Mouse (Mus musculus): ENCODE measurements around the gene Dnah6. TPM values are rescaled to one million over a fixed set of nuclear protein-coding genes. Genes with fewer than 3 reads are reported as not detected.

Gene Dnah6
- polyA plus RNA-seq, 1 experiment from 2014 or later: 0.17 TPM

- Histone ChIP-seq H3K4me1 (peaks cover 17% of the 10 kb centered on the region), H3K36me3 (ENCODE audit: poor library complexity, severe bottlenecking) (no peaks in the 10 kb centered on the region), H3K9me3 (replicated peaks) (no peaks in the 10 kb centered on the region), H3K9ac (peak overlapping the region; percentile 96), H3K27ac (no peak overlapping the region), H3K27me3 (no peaks in the 10 kb centered on the region), H3K4me2 (peak overlapping the region; percentile 83), H3K4me3 (peak overlapping the region; percentile 93)
- WGBS: 8% methylated on average over 12 of the region's 12 CpGs
- no peak for ATAC-seq
Observed at GRCm38 (mm10) chr6:73249049-73249422, 27.6 kb upstream of the Dnah6 start.

GRCm38 (mm10) chr6:73248237-73249048, 27.0 kb upstream of the Dnah6 start, which contains the start of gene Suclg1:
Gene Suclg1, plus strand, starts transcription at chr6:73248382.
- Histone ChIP-seq H3K27me3 (no peaks in the 10 kb centered on the region), H3K4me2 (peak within 1 kb of the TSS; percentile 83), H3K36me3 (ENCODE audit: poor library complexity, severe bottlenecking) (no peaks in the 10 kb centered on the region), H3K27ac (peak within 1 kb of the TSS; percentile 63), H3K9ac (peak within 1 kb of the TSS; percentile 96), H3K4me1 (peaks cover 16% of the 10 kb centered on the region), H3K9me3 (replicated peaks) (no peaks in the 10 kb centered on the region), H3K4me3 (peak within 1 kb of the TSS; percentile 93)
- peak; percentile 96 for ATAC-seq
- under 1% methylated on average over 57 of the region's 58 CpGs for WGBS

DNA sequence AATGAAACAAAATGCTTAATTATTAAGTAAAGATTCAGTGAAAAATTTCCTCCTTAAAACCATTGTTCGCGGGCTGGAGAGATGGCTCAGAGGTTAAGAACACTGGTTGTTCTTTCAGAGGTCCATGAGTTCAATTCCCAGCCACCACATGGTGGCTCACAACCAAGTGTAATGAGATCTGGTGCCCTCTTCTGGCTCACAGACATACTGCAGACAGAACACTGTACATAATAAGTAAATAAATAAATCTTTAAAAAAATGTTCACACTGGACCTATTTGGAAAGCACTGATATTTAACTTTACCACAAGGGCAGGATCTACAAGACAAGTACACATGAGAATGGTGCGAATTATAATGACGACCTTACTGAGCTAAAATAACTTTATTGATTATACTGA, 26.0 kb upstream of the Dnah6 start:
- H3K36me3 ChIP-seq (ENCODE audit: poor library complexity, severe bottlenecking): no peaks in the 10 kb centered on the region
- no peak for ATAC-seq
- WGBS: 38% methylated on average over 4 of the region's 4 CpGs
- peak overlapping the region; percentile 83 for H3K4me2 ChIP-seq
- H3K27ac ChIP-seq: no peak overlapping the region
- H3K9ac ChIP-seq: no peak overlapping the region
- no peaks in the 10 kb centered on the region for H3K27me3 ChIP-seq
- H3K9me3 ChIP-seq (replicated peaks): no peaks in the 10 kb centered on the region
- H3K4me3 ChIP-seq: peak overlapping the region; percentile 93; the same call in 1 of the 2 replicates
- peaks cover 16% of the 10 kb centered on the region for H3K4me1 ChIP-seq

DNA sequence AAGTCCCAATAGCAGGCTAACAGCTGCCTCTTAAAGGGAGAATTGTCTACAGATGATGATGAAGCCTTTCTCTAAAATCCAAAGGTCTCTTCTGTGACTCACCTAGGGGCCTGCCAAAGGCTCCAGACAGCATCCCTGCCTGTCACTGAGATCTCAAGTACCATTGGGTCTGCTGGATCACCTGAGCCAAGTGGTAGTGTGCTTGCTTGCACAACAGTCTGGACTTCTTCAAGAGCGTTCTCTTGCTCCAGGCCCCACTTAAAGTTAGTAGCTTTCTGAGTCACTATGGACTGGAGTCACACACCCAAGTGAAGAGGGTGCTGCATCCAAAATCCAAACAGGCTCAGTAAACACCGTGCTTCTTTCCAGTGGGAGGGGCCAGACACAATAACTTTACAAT, 25.4 kb upstream of the Dnah6 start:
- H3K4me2 ChIP-seq: no peak overlapping the region
- H3K9ac ChIP-seq: no peak overlapping the region
- no peaks in the 10 kb centered on the region for H3K36me3 ChIP-seq (ENCODE audit: poor library complexity, severe bottlenecking)
- no peak for ATAC-seq
- no peak overlapping the region for H3K4me3 ChIP-seq
- peaks cover 16% of the 10 kb centered on the region for H3K4me1 ChIP-seq
- no peaks in the 10 kb centered on the region for H3K9me3 ChIP-seq (replicated peaks)
- 82% methylated on average over 2 of the region's 2 CpGs for WGBS
- H3K27me3 ChIP-seq: no peaks in the 10 kb centered on the region
- no peak overlapping the region for H3K27ac ChIP-seq

DNA sequence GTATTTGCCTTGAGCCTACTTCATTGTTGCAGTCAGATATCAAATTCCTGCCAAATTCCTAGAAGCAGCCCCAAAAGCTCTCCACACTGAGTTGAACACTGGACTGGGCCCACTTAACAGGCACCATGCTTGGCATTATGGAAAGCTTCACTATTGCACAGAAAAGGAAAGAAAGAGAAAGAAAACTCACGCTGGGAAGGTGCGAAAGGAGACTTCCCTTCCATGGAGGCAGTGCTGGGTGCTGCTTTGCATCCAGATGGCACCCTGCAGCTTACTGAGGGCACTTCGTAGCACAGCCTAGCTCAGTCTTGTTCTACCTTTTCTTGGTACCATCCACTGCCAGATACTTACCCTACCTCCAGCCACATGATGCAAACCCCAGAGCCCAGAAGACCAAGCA, 14.2 kb upstream of the Dnah6 start:
- H3K27ac ChIP-seq: no peak overlapping the region
- H3K4me3 ChIP-seq: no peak overlapping the region
- H3K9ac ChIP-seq: no peak overlapping the region
- no peaks in the 10 kb centered on the region for H3K36me3 ChIP-seq (ENCODE audit: poor library complexity, severe bottlenecking)
- no peak for ATAC-seq
- H3K27me3 ChIP-seq: no peaks in the 10 kb centered on the region
- no peaks in the 10 kb centered on the region; the same call in 1 of the 2 replicates for H3K9me3 ChIP-seq (replicated peaks)
- no peaks in the 10 kb centered on the region for H3K4me1 ChIP-seq
- no peak overlapping the region for H3K4me2 ChIP-seq
- WGBS: 75% methylated on average over 3 of the region's 3 CpGs

DNA sequence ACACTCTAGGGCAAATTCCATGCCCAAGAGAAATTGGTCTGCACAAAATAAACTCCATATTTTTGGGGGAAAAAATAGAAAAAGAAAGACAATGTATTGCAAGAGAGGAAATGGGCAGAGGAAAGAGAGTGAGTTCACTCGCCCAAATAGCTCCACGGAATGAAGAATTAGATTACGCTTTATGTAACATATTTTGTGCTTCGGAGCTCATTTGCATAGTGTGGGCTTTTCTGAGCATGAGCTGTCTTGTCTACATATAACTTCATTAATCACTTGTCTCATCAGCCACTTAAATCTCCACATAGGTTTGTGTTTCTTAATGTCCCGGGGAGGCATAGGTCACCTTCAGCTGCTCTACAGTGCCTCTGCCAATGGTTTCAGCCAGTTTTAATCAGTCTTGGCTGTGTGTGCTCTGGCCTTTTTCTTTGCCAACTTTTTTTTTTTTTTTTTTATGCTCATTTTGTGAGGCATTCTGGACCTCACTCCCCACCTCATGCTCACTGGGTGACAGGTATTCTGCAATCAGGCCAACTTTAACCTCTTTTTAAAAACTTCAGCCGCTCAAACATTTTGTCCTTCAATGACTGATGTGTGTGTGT, 12.9 kb upstream of the Dnah6 start:
- WGBS: 87% methylated on average over 6 of the region's 6 CpGs
- no peaks in the 10 kb centered on the region for H3K4me1 ChIP-seq

GRCm38 (mm10) chr6:73233202-73233726, 11.8 kb upstream of the Dnah6 start:
- H3K27ac ChIP-seq: no peak overlapping the region
- ATAC-seq: no peak
- WGBS: 92% methylated on average over 6 of the region's 6 CpGs

More for the DNA sequence above, 12.9 kb upstream of the Dnah6 start:
- Histone ChIP-seq H3K27me3 (no peaks in the 10 kb centered on the region), H3K4me2 (no peak overlapping the region), H3K36me3 (ENCODE audit: poor library complexity, severe bottlenecking) (no peaks in the 10 kb centered on the region), H3K9ac (no peak overlapping the region), H3K4me3 (no peak overlapping the region), H3K27ac (no peak overlapping the region), H3K9me3 (replicated peaks) (no peaks in the 10 kb centered on the region; the same call in 1 of the 2 replicates)
- no peak for ATAC-seq

GRCm38 (mm10) chr6:73232152-73232584, 10.7 kb upstream of the Dnah6 start:
- Histone ChIP-seq H3K4me1 (no peaks in the 10 kb centered on the region), H3K36me3 (ENCODE audit: poor library complexity, severe bottlenecking) (no peaks in the 10 kb centered on the region), H3K9ac (no peak overlapping the region), H3K4me2 (no peak overlapping the region), H3K9me3 (replicated peaks) (no peaks in the 10 kb centered on the region), H3K4me3 (no peak overlapping the region), H3K27me3 (no peaks in the 10 kb centered on the region), H3K27ac (no peak overlapping the region)
- WGBS: 86% methylated on average over 12 of the region's 12 CpGs
- no peak for ATAC-seq

More at GRCm38 (mm10) chr6:73233202-73233726, 11.8 kb upstream of the Dnah6 start:
- no peak overlapping the region for H3K9ac ChIP-seq
- no peaks in the 10 kb centered on the region for H3K4me1 ChIP-seq
- H3K27me3 ChIP-seq: no peaks in the 10 kb centered on the region
- no peaks in the 10 kb centered on the region for H3K36me3 ChIP-seq (ENCODE audit: poor library complexity, severe bottlenecking)
- no peak overlapping the region for H3K4me2 ChIP-seq
- no peaks in the 10 kb centered on the region; the same call in 1 of the 2 replicates for H3K9me3 ChIP-seq (replicated peaks)
- no peak overlapping the region for H3K4me3 ChIP-seq

DNA sequence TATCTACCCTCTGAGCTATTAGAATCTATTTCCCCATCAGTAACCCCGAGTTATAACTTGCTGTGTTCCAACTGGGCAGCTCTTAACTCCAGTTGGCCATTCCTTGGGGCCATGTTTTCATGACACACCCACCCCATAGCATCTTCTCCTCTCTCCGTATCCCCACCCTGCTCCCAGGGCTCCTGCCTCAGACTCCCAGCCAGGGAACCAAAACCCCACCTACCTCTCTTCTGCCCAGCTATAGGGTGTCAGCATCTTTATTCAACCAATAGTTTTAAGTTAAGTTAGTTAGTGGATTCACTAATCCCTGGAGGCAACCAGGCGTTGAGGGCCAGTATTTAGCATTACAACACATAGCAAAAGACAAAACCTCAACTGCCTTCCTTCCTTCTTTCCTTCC, 7.4 kb upstream of the Dnah6 start:
- H3K36me3 ChIP-seq (ENCODE audit: poor library complexity, severe bottlenecking): no peaks in the 10 kb centered on the region
- 67% methylated on average over 3 of the region's 3 CpGs for WGBS
- H3K4me1 ChIP-seq: no peaks in the 10 kb centered on the region
- no peak for ATAC-seq
- no peaks in the 10 kb centered on the region for H3K9me3 ChIP-seq (replicated peaks)
- H3K4me3 ChIP-seq: no peak overlapping the region
- no peak overlapping the region for H3K27ac ChIP-seq
- no peak overlapping the region for H3K4me2 ChIP-seq
- no peaks in the 10 kb centered on the region for H3K27me3 ChIP-seq
- H3K9ac ChIP-seq: no peak overlapping the region

GRCm38 (mm10) chr6:73228408-73228807, 7.0 kb upstream of the Dnah6 start:
- WGBS: 74% methylated on average over 4 of the region's 4 CpGs
- no peaks in the 10 kb centered on the region for H3K36me3 ChIP-seq (ENCODE audit: poor library complexity, severe bottlenecking)
- no peak for ATAC-seq
- no peak overlapping the region for H3K4me3 ChIP-seq
- H3K27ac ChIP-seq: no peak overlapping the region
- H3K4me1 ChIP-seq: no peaks in the 10 kb centered on the region
- H3K9me3 ChIP-seq (replicated peaks): no peaks in the 10 kb centered on the region
- no peak overlapping the region for H3K9ac ChIP-seq
- no peak overlapping the region for H3K4me2 ChIP-seq
- H3K27me3 ChIP-seq: no peaks in the 10 kb centered on the region

- Histone ChIP-seq H3K4me3 (no peak overlapping the region), H3K9ac (no peak overlapping the region), H3K9me3 (replicated peaks) (no peaks in the 10 kb centered on the region), H3K36me3 (ENCODE audit: poor library complexity, severe bottlenecking) (no peaks in the 10 kb centered on the region), H3K4me1 (peaks cover 6% of the 10 kb centered on the region; the same call in 1 of the 2 replicates), H3K4me2 (no peak overlapping the region), H3K27ac (no peak overlapping the region), H3K27me3 (no peaks in the 10 kb centered on the region)
- ATAC-seq: 0 out of 2 replicates have a peak, but pooled peaks have one; percentile 37
- WGBS: 48% methylated on average over 10 of the region's 10 CpGs
Observed at GRCm38 (mm10) chr6:73227376-73228158, 6.1 kb upstream of the Dnah6 start.
